Mouse (Mus musculus) liver, adult 2 months (tissue): ENCODE results near the gene Cdyl2.

Experiments used
- CTCF ChIP-seq: fragments of 200-500 bp; IDR thresholded peaks from 2 replicates; pipeline ENCODE4 v1.5.1; 2011; ENCODE audit warnings: low read depth, low read length, control low read depth
- POLR2A ChIP-seq: fragments of 200-500 bp; IDR thresholded peaks from 2 replicates; pipeline ENCODE4 v1.6.1; 2011; ENCODE audit warnings: low read length, control low read depth; ENCODE audit not compliant: insufficient read depth; ENCODE audit errors: extremely low read depth

DNA sequence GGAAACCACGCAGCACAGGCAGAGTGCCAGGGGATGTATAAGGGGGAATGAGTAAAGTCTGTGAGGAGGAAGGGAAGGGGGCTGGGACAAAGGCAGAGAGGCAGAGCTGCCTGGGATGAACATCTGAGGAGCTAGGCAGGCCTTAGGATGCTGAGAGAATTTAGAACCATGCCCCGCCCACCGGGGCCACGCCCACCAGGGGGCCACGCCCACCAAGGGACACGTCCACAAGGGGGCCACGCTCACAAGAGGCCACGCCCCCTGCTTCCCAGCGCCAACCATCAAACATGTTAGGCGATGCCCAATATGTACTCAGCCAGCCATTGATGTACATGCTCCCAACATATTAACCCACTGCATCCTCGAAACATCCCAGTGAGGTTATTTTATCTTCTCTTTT lies 102.7 kb downstream of the Cdyl2 start:
- TF ChIP-seq CTCF = no peak
- no peak for TF ChIP-seq POLR2A
